In the genomic region with DNA sequence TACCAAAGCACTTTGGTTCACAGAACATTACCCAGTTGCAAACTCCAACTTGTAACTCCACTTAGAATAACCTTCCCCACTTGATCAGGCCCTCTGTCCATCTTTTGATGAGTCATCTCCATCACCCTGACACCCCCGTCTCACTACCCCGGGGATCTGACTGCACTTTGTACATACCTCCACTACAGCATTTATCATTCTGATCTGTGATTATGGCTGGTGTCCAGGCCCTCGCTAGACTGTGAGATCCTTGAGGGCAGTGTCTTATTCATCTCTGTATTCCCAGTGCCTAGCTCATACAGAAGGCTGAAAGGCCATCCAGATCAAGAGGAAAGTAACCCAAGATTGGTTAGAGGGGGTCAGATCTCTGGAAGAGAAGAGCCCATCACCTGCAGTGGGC, we compare ENCODE assay signal across 9 mouse cellular contexts. TPM values are rescaled to one million over a fixed set of nuclear protein-coding genes. Genes with fewer than 3 reads are reported as not detected.
A peak's percentile ranks its signal among the peaks of the same experiment; 100 is the strongest.
DNase-seq lines count a peak whose midpoint lies in the region; ATAC-seq and TF ChIP-seq lines count a peak whose summit lies in the region.
"Had no signal": no experiment of that assay in that cellular context is flagged by ENCODE, and none has a peak within 500 bp of the region (broad histone marks: within the 10 kb centered on the region; RNA-seq: fewer than 3 reads in every experiment).

No protein-coding gene starts in this region.

- ATAC-seq in embryonic facial prominence, embryonic 11.5 days (replicated peaks; ENCODE audit: insufficient number of reproducible peaks, low FRiP score, low TSS enrichment, low read depth): no peak
- ATAC-seq in kidney, embryonic 14.5 days (ENCODE audit: low FRiP score, low TSS enrichment): no peak
- ATAC-seq in neural tube, embryonic 13.5 days (ENCODE audit: low read depth): no peak

- H3K4me2 ChIP-seq in embryonic facial prominence, embryonic 11.5 days (ENCODE audit: low read depth, low read length): peak overlapping the region; percentile 89
- peak overlapping the region; percentile 56 for H3K4me2 ChIP-seq in kidney, embryonic 14.5 days (replicated peaks; ENCODE audit: low read depth, low read length)
- peak overlapping the region; percentile 90 for H3K4me2 ChIP-seq in neural tube, embryonic 13.5 days

- no peaks in the 10 kb centered on the region for H3K9me3 ChIP-seq in embryonic facial prominence, embryonic 11.5 days (replicated peaks; ENCODE audit: control insufficient read depth, low read length)
- H3K9me3 ChIP-seq in kidney, embryonic 14.5 days (ENCODE audit: control insufficient read depth, low read length): no peaks in the 10 kb centered on the region
- no peaks in the 10 kb centered on the region for H3K9me3 ChIP-seq in neural tube, embryonic 13.5 days

- H3K4me3 ChIP-seq in layer of hippocampus, adult 2 months: peak overlapping the region; percentile 92; the same call in 1 of the 2 replicates
- H3K4me3 ChIP-seq in embryonic facial prominence, embryonic 11.5 days (ENCODE audit: low read depth, low read length): peak overlapping the region; percentile 70
- peak overlapping the region; percentile 68 for H3K4me3 ChIP-seq in kidney, embryonic 14.5 days (ENCODE audit: low read length)
- H3K4me3 ChIP-seq in neural tube, embryonic 13.5 days: peak overlapping the region; percentile 73

- WGBS in embryonic facial prominence, embryonic 11.5 days: 75% methylated on average over 3 of the region's 3 CpGs
- 51% methylated on average over 3 of the region's 3 CpGs for WGBS in kidney, embryonic 14.5 days
- 58% methylated on average over 3 of the region's 3 CpGs for WGBS in neural tube, embryonic 13.5 days

- peak overlapping the region; percentile 95; the same call in 1 of the 2 replicates for H3K27ac ChIP-seq in layer of hippocampus, adult 2 months
- H3K27ac ChIP-seq in embryonic facial prominence, embryonic 11.5 days (replicated peaks; ENCODE audit: low read depth, low read length): no peak overlapping the region
- H3K27ac ChIP-seq in kidney, embryonic 14.5 days (ENCODE audit: low read depth, low read length): no peak overlapping the region
- H3K27ac ChIP-seq in neural tube, embryonic 13.5 days (replicated peaks): peak overlapping the region; percentile 90; the same call in 1 of the 2 replicates

- no peaks in the 10 kb centered on the region for H3K27me3 ChIP-seq in embryonic facial prominence, embryonic 11.5 days (ENCODE audit: control insufficient read depth, insufficient read depth, low read length)
- H3K27me3 ChIP-seq in kidney, embryonic 14.5 days (ENCODE audit: control insufficient read depth, insufficient read depth, low read length): no peaks in the 10 kb centered on the region
- no peaks in the 10 kb centered on the region for H3K27me3 ChIP-seq in neural tube, embryonic 13.5 days

- H3K9ac ChIP-seq in embryonic facial prominence, embryonic 11.5 days (replicated peaks; ENCODE audit: low read length): peak overlapping the region; percentile 82
- peak overlapping the region; percentile 75 for H3K9ac ChIP-seq in kidney, embryonic 14.5 days (ENCODE audit: low read depth, low read length)
- H3K9ac ChIP-seq in neural tube, embryonic 13.5 days: peak overlapping the region; percentile 89

- no peaks in the 10 kb centered on the region for H3K36me3 ChIP-seq in embryonic facial prominence, embryonic 11.5 days (replicated peaks; ENCODE audit: control insufficient read depth, insufficient read depth, low read depth, low read length)
- no peaks in the 10 kb centered on the region; the same call in 1 of the 2 replicates for H3K36me3 ChIP-seq in kidney, embryonic 14.5 days (ENCODE audit: control insufficient read depth, insufficient read depth, low read length)
- 0 out of 2 replicates have a peak, but pooled peaks cover 7% of the 10 kb centered on the region for H3K36me3 ChIP-seq in neural tube, embryonic 13.5 days

- no peak for TF ChIP-seq CTCF in layer of hippocampus, adult 2 months (conservative IDR thresholded peaks at IDR 0.05)

- no peaks in the 10 kb centered on the region; the same call in 1 of the 2 replicates for H3K4me1 ChIP-seq in embryonic facial prominence, embryonic 11.5 days (ENCODE audit: control insufficient read depth, insufficient read depth, low read length)
- H3K4me1 ChIP-seq in kidney, embryonic 14.5 days (ENCODE audit: control insufficient read depth, insufficient read depth, low read length): no peaks in the 10 kb centered on the region; the same call in 1 of the 2 replicates
- H3K4me1 ChIP-seq in neural tube, embryonic 13.5 days (replicated peaks): peaks cover 20% of the 10 kb centered on the region

- DNase-seq in layer of hippocampus, adult 2 months (ENCODE audit: low spot score in 2 of 2): no peak
- no peak for DNase-seq in layer of hippocampus, postnatal 10 days (ENCODE audit: low spot score in 2 of 2)
- DNase-seq in embryonic facial prominence, embryonic 11.5 days (ENCODE audit: low spot score): no peak
- no peak for DNase-seq in embryo, embryonic 11 days
- DNase-seq in B cell, adult 2 months: no peak
- no peak for DNase-seq in urinary bladder, postnatal 10 days (ENCODE audit: low spot score)

RNA-seq across cellular contexts. Expression of gene Ppcs, which starts 1.0 kb away (rescaled TPM):
- total RNA-seq in layer of hippocampus, adult 2 months (2021): 1 to 10 TPM; 7.0 to 7.2 TPM
- 1 to 10 TPM; 6.1 to 6.2 TPM for total RNA-seq in layer of hippocampus, postnatal 10 days (2021)
- polyA plus RNA-seq in embryonic facial prominence, embryonic 11.5 days (2014; fragmentation: Nextera tagmentation; extraction: Ambion mirVana): 32.5 and 34.3 TPM in 2 replicates
- 48.9 and 51.5 TPM in 2 replicates for polyA plus RNA-seq in kidney, embryonic 14.5 days (2014; fragmentation: Nextera tagmentation; extraction: Ambion mirVana)
- polyA plus RNA-seq in neural tube, embryonic 13.5 days (2015; fragmentation: Nextera tagmentation; extraction: Ambion mirVana): 21.9 and 23.3 TPM in 2 replicates

RNA-seq across cellular contexts. Expression of gene Zmynd12, which starts 1.4 kb away (rescaled TPM):
- under 1 TPM; 0.39 to 0.41 TPM for total RNA-seq in layer of hippocampus, adult 2 months (2021)
- not detected for total RNA-seq in layer of hippocampus, postnatal 10 days (2021)
- polyA plus RNA-seq in embryonic facial prominence, embryonic 11.5 days (2014; fragmentation: Nextera tagmentation; extraction: Ambion mirVana): not detected in 2 replicates
- polyA plus RNA-seq in kidney, embryonic 14.5 days (2014; fragmentation: Nextera tagmentation; extraction: Ambion mirVana): 0.53 and 0.86 TPM in 2 replicates
- 0.50 TPM in 1 of 2 replicates, not detected in the other for polyA plus RNA-seq in neural tube, embryonic 13.5 days (2015; fragmentation: Nextera tagmentation; extraction: Ambion mirVana)
- total RNA-seq: neutrophil, adult 5-6 weeks had no signal

RNA-seq across cellular contexts. Expression of gene Ccdc30, which starts 5.9 kb away (rescaled TPM):
- 10 to 100 TPM; 24.8 to 25.8 TPM for total RNA-seq in layer of hippocampus, adult 2 months (2021)
- 10 to 100 TPM; 21.5 to 24.1 TPM for total RNA-seq in layer of hippocampus, postnatal 10 days (2021)
- 6.7 and 7.7 TPM in 2 replicates for polyA plus RNA-seq in embryonic facial prominence, embryonic 11.5 days (2014; fragmentation: Nextera tagmentation; extraction: Ambion mirVana)
- 8.7 and 9.2 TPM in 2 replicates for polyA plus RNA-seq in kidney, embryonic 14.5 days (2014; fragmentation: Nextera tagmentation; extraction: Ambion mirVana)
- 17.3 and 17.9 TPM in 2 replicates for polyA plus RNA-seq in neural tube, embryonic 13.5 days (2015; fragmentation: Nextera tagmentation; extraction: Ambion mirVana)

Comparison
In these comparisons a context has a peak if more than half of its experiments do, and no peak if none do; other contexts are left out.
1. H3K27ac ChIP-seq: peak in layer of hippocampus, adult 2 months (single experiment) and neural tube, embryonic 13.5 days (single experiment); none in embryonic facial prominence, embryonic 11.5 days (single experiment) and kidney, embryonic 14.5 days (single experiment).
2. Peak in every context shown above with its lines, with median percentiles within 50 percentile points of each other: H3K4me3 ChIP-seq, H3K4me2 ChIP-seq and H3K9ac ChIP-seq.